Mouse (Mus musculus): ENCODE measurements around the gene Mov10. TPM values are rescaled to one million over a fixed set of nuclear protein-coding genes. Genes with fewer than 3 reads are reported as not detected.
A peak's percentile ranks its signal among the peaks of the same experiment; 100 is the strongest.

Mov10 gene
- total RNA-seq, 2 experiments from 2014 or later = 29.8 to 30.0 TPM

DNA sequence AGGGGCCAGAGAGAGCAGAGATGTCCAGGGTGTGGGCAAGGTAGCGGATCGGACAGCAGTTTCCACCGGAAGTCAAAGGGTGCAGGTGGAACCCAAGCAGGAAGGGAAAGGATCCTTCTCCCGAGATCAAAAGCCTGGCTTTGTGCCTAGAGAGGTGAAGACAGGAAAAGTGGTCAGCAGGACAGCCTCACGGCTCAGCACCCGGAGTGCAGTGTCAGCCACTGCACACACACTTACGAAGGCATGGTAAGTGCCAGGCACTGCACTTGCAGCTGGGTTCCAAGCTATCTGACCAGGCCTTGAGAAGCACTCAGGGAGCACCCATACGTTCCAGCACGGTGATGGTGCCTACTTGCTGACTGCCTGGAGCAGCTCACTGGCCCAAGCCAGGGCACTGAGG lies 12.8 kb downstream of the Mov10 start:
- DNase-seq = no peak

DNA sequence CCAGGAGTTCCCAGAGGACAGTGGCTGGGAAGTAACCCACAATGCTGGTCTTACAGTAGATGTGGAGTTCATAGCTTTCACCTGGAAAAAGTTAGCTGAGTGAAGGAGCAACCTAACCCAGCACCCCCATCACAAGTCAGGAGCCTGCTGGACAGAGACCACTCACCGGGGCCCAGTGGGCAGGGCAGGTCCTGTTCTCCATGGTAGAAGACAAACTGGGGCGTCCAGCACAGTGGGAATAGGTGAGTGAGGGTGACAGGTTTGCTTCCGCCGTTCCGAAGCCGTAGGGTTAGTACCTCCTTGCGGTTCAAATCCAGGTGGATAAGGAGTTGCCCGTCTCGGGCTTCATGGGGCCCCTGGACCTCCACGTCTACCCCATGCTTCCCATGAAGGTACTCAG lies 14.1 kb downstream of the Mov10 start:
- DNase-seq = no peak

DNA sequence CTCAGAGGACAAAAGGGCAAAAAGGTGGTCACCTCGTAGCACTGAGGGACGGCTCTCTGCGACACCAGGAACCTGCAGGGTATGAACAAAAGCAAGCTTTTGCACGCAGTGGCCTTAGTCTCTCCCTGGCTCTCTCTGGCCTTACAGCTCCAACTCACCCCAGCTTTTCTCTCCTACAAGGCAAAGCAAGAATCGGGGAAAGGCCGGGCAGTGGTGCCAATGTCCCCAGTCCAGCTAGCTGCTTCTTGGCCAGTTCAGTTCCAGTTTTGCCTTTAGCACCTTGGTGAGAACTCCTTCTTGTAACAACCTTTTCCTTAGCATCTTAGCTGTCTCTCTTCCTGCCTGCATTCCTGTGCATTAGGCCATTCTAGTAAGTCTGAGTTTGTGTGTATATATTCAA lies 16.9 kb downstream of the Mov10 start:
- no peak for DNase-seq

DNA sequence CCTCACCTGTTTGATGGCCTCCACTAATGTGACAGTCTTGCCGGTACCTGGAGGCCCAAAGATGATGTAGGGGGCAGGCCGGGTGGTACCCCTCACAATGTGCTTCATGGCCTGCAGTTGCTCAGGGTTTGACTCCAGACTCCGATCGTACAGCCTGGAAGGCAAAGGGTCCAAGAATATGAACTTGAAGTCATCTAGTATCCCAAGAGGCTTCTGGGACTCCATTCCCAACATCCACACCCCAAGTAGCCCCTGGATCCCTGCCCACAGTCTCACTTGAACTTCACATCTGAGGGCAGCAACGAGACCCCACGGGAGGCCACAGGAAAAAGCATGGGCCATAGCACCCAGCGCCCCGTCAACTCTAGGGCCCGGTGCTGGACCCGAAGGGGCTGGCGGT lies 17.7 kb downstream of the Mov10 start:
- DNase-seq = no peak

DNA sequence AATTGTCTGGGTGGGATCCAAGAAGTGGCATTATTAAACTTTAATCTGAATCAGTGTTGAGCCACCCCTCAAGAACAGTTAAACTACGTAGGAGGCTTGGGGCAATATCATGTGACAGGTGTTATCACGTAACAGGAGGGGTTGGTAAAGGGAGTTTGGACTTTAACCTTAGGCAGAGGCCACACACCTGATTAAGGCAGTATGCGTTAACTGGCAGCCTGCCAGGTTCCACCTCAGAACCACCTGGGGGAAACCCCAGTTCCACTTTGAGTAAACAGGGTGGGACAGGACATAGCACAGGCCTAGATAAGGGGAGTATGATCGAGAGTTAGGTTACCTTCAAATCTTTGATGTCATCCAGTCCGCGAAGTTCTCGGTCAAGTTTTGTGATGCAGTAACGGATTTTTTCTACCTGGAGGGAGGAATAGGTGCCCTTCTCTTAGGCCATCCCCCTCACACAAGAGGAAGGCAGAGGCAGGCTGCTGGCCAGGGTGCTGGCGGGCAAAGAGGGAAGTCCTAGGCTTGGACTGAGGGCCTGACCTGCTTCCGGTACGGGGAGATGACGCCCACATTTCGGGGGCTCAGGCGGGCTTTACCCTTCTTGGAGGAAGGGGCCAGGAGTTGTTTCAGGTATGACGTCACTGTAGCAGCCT lies 21.8 kb downstream of the Mov10 start:
- no peak for DNase-seq

DNA sequence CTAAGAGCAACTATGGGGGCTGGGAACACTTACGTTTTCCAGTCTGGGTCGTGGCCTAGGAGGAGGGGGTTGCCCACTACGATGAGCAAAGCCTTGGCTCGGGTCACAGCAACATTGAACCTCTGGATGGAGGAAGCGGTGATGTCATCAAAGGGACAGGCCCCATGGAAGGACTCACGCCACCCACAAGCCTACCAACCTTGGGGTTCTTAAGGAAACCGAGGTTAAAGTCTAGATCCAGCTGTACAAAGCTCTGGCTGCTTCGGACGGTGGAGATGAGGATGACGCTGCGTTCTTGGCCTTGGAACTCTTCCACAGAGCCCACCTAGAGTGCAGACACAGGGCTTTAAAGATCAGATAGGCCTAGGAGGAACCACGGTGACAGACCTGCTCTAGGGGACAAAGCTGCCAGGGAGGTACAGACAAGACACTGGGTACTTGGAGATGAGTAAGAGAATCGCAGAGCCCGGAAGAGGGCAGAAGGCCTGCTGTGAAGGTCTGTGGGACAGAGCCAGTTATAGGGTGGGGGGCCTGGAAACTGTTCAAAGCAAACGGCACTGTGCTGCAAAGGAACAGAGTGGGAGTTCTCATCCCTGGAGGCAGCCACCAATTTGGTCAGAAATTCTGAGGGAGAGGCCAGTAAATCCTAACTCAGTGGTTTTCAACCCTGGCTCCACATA lies 22.6 kb downstream of the Mov10 start:
- peak; percentile 40 for DNase-seq

DNA sequence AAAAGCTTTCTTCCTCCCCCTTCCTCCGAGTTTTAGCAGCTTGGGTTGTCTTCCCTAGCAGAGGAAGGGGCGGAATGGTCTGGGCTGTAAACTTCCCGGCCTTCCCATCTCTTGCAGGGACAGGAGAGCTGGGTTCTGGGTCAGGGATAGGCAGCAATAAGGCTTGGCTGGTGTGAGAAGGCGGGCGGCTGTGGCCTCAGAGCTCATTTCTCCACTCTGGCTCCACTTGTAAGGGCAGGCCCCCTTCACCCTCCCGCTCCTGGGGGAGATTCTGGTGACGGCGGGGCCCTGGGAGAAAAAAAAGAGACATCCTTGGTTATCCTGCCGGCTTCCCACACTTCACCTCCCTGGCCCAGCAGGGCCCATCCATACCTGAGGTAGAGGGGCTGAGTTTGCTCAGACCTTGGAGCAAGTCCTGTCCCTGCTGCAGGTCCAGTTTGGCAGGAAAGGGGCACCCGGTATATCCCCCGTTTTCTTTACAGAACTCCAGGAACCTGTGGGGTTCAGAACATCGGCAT lies 23.4 kb downstream of the Mov10 start:
- DNase-seq = no peak

DNA sequence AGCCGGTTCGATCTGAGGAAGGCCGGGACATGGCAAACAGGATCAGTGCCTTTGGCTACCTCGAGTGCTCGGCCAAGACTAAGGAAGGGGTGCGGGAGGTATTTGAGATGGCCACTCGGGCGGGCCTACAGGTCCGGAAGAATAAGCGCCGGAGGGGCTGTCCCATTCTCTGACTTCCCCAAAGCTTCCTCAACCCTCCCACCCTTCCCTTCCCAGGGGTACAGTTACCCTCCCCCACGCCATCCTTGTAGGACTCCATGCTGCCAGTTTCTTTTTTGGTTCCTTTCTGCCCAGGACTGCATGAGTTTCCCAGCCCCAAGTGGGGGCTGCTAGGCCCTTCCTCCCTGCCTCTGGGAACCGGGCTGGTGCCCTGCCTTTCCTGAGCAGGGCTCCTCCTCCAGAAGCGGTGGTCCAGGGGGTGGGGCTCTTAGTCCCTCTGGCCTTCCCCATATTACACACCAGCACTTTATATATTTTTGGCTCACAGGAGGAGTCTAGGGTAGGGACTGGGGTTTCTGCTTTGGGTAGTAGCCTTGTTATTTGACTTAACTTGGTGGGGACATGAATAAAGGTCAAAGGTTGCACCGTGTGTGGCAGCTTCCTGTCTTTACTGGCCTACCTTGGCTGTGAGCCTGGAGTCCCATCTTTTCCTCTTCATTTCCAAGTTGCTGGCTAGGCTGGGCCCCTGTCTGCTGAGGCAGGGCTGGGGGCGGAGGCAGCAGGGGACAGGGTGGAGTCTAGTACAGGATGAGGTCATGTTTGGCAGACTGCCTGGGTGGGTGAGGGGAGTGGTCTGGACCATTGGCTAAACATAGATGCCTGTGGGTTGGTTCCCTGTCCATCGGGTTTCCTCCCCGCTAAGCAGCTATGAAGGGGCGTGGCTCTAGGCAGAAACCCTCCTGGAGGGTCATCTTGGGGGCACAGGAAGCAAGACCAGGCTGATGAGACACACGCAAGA lies 24.2 kb downstream of the Mov10 start:
- DNase-seq = peak; percentile 93

DNA sequence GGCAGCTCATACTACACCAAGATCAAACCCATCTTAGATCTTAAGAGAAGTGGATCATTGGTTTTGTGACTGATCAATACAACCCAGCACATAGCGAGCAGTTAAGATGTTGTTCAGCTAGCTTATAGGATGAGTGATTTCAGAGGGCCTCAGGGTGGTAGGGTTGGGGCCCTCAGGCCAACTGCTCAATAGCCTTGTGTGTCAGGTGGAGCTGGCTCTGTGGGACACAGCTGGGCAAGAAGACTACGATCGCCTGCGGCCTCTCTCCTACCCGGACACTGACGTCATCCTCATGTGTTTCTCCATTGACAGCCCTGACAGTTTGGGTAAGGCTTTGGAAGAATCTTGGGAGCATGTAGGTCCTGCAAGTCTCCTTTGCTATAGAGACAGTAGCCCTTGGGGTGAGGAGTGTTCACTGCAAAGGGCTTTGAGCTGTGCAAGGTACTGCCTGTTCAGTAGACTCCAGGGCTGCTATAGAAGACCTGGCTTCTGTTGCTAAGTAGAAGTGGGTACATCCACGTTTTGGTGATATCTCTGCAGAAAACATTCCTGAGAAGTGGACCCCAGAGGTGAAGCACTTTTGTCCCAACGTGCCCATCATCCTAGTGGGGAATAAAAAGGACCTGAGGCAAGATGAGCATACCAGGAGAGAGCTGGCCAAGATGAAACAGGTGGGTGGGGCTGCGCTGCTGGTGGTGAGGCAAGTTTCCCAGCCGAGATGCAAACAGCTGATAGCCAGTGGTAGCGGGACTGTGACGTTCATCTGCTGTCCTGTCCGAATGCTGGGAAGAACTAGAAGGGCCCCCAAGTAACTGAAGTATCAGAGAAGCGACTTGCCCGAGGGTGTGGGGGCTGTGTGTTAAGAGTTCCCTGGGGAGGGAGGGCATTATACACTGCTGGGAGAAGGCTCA lies 25.7 kb downstream of the Mov10 start:
- DNase-seq = no peak

DNA sequence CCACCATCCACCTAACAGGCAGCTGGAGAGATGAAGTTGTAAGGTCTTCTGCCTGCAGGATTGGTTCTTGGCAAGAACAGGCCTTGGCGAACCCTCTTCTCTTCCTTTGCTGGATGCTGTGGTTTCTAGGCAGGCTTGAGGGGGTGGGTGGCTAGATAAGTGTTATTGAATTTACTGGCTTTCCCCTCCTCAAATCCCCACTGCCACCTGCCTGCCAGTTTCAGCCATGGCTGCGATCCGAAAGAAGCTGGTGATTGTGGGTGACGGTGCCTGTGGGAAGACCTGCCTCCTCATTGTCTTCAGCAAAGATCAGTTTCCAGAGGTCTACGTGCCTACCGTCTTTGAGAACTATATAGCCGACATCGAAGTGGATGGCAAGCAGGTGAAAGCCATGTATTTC lies 26.7 kb downstream of the Mov10 start:
- DNase-seq = no peak

DNA sequence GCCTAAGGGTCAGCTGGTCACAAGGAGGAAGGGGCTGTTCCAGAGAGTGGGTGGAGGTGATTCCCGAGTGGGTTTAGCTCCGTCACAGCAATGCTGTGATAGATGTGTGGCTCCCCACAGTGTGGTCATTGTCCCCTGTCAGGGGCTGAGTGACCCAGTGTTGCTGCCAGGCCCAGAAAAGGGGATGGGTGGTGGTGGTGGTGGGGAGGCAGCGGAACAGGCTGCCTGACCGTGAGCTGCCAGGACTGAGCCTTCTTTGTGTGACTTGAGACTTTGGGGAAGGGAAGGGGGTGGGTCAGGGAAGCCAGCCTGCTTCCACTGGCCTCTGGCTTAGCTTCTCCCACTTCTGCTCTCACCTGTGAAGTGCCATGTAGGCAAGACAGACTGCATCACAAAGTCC lies 27.3 kb downstream of the Mov10 start:
- DNase-seq = no peak

DNA sequence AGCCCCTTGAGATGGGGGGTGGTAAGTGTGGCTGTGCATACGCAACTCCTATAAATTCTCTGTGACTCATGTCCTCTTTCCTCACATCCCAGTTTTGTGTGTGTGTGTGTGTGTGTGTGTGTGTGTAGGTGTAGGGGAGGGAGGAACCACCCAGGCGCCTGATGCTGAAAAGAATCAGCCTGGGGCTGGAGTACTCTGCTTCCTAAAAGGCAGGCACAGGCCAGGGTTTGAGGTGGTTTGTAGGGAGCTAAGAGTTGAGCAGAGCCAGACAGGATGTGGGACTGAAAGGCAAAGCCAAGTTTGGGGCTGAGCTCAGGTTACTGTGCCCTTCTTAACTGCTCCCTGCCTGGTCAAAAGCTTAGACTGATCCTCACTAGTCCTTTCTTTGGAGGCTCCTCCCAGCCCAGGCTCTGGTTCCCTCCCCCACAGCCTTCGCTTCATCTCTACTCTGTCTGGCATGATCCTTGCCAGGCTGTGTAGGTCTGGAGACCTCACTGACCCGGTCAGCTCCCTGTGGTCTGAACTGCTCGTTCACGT lies 27.9 kb downstream of the Mov10 start:
- peak; percentile 51 for DNase-seq

DNA sequence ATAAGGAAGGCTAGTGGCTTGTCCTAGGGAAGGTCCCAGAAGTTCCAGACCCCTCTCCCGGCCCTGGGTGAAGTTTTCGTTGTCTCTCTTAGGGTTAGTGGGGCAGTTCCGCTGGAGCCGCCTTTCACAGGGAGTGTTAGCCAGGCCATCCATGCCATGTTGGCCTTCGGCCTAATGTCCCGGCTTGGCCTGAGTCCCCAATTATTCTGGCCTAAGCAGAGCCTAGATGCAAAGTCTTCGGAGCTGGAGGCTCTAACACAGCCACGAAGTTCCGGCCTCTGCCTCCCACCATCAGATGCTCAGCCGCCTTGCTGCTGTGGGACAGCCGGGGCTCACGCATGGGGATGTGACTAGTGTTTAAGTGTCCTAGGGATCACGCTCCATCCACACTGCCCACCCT lies 28.5 kb downstream of the Mov10 start:
- DNase-seq = peak; percentile 81

DNA sequence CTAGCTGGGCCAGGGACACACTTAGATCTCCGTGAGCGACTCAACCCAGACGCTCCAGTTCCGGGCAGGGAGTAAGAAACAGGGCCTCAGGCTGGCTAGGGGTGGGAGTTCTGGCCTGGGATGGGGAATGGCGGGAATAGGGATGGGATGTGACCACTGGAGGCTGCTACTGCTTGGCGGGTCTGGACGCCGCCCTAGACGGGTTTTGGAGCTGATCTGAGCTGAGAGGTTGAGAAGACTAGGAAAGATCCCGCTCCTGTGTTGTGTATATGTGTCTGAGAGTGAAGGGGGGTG lies 29.1 kb downstream of the Mov10 start:
- DNase-seq = peak; percentile 46

DNA sequence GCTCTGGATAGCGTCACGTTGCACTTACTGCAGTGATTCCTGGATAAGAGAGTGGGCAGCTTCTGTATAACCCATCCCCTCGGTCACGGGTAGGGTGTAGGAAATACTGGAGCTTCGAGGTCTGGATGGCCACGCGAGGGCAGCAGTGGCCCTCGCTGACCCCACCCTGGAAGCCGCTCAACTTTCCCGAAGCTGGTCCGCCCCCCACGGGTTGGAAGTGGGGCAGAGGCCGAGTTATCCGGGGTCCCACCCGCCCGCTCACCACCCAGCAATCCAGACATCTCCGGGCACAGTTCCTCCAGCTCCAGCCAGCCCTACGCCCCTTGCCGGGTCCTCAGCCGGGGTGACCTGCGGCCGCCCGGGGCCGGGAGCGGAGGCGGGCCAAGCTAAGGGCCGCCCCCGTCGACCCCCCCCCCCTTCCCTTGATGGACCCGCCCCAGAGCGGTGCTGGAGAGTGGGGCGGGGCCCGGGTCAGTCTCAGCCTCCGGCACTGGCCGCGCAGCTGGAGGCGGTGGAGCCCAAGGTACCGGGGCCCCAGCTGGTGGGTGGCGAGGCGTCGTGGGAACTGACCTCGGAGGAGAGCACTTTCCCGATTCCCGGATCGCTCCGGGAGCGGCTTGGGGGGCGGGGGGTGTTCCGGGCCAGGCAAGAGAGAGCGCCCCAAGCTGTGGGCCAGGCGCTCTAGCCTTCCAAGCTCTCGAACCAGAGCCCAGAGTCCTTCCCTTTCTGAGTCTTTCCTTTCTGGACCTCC lies 29.6 kb downstream of the Mov10 start:
- DNase-seq = peak; percentile 90

DNA sequence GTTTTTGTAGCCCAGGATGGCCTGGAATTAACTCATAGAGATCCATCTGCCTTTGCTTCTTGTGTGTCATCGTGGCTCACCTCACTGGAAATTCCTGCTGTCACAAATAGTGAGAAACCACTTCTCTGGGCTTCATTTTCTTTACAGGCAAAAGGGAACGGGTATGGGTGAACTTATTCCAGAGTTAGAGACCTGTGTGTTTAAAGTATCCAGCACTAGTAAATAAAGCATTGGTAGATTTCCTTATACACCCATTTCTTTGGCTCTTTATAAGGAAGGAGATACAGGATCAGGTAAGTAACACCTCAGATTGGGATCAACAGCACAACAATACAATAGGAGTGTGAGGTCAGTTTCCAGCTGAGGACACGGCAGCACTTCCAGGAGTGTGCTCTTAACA lies 30.3 kb downstream of the Mov10 start, which contains the start of gene Rhoc:
Gene Rhoc, plus strand, starts transcription at position 301 of the 400 bp plus-strand sequence.
- no peak for DNase-seq

DNA sequence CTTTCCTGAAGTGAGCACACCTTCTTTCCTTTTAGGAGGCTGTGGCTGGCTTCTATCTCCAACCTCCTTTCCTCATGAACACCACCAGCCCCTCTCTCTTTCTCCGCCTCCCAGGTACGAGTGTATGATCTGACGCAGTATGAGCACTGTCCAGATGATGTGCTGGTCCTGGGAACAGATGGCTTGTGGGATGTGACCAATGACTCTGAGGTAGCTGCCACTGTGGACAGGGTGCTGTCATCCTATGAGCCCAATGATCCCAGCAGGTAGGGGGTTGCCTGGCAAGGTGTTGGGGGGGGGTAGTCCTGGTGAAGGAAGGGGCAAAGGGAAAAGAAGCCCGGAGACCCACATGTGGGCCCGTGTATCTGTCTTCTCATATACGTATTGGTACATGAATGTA lies 33.1 kb downstream of the Mov10 start:
- DNase-seq = no peak

DNA sequence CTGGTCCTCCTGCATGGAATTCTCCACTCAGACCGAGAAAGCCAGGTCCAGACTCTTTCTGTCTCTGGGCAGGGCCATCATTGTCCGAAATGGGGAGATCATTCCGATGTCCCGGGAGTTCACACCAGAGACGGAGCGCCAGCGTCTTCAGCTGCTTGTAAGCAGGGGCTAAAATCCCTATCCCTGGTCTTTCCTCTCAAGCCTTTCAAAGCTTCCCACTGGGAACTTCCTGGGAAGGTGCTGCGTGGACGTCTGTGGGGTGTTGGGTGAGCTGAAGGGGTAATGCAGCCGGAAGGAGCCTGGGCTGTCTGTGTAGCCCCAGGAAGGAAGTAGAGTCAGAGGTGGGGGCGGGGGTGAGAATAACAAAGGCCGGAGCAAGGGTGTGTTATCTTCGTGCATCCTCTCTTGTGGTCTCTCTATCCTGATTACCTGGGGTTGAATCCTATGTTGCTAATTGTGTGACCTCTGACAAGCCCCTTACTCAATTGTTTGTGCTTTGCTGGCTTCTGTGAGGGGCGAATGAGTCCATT lies 34.3 kb downstream of the Mov10 start:
- no peak for DNase-seq

DNA sequence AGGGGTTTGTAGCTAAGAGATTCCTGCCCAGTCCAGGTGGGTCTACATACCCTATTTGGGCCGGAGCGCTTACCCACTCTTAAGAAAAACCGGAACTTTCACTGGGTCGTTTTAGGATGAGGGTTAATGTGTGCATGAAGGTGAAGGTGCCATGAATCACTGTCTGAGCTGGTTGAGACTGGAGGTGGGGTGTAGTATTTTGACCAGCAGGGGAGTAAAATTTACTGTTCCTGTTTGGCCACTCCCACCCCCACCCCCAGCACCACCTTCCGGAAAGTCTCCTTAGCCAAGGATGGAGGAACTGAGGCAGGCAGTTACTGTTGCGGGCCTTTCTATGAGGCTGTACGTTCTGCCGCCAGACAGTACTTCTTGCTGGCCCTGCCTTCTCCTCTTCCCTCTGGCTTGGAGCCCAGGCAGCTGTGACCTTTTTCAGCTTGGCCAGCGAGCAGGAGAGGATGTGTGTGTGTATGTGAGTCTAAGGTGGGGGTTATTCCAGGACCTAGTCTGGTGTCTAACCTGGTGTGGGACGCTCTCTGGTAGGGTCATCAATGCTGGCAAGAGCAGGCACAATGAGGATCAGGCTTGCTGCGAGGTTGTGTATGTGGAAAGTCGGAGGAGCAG lies 36.2 kb downstream of the Mov10 start:
- DNase-seq = peak; percentile 82

DNA sequence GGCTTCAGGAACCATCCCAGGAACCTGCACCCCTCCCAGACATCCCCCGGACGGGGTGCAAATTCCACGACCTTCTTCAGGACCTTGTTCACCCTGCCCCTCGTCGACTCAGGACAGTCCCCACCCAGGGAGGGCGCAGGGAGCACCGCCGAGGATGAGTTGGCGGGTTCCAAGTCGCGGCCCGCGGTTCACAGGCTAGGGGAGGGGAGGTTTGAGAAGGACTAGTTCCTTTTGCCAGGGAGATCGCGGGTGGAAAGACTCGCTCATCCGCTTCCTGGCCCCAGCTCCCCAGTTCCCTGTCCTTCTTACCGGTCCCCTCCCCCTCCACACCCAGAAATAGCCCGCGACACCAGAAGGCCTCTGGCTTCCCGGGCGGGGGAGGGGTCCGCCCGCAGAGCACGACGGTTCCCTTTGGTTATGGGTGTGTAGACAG lies 36.9 kb downstream of the Mov10 start, which contains the start of gene Fam19a3:
Gene Fam19a3, minus strand, starts transcription at position 370 of the 433 bp plus-strand sequence.
- DNase-seq = peak; percentile 47

Data from adrenal gland, postnatal 10 days (tissue).